Mouse (Mus musculus): ENCODE measurements around the gene Dnase1. TPM values are rescaled to one million over a fixed set of nuclear protein-coding genes. Genes with fewer than 3 reads are reported as not detected.
"Not testable (repeated sequence)": the region's sequence is repeated elsewhere in the genome, so short reads cannot be mapped to it uniquely, and the experiment has no call there.

The Dnase1 gene
- total RNA-seq, 1 experiment: 1.0 TPM

GRCm38 (mm10) chr16:4068588-4068987, 31.8 kb downstream of the Dnase1 start:
- Histone ChIP-seq H3K4me3 (ENCODE audit: insufficient read depth in 1 of 2, low read depth in 1 of 2, low read length in 2 of 2, poor library complexity in 1 of 2, severe bottlenecking in 1 of 2) (no peak overlapping the region), H3K27ac (ENCODE audit: insufficient read depth, low read depth, low read length, poor library complexity, severe bottlenecking) (no peak overlapping the region), H3K9me3 (ENCODE audit: control insufficient read depth, insufficient read depth, low read depth, low read length) (no peaks in the 10 kb centered on the region), H3K9ac (ENCODE audit: insufficient read depth, low read depth, low read length, poor library complexity, severe bottlenecking) (no peak overlapping the region), H3K36me3 (ENCODE audit: control insufficient read depth, insufficient read depth, low read length, poor library complexity, severe bottlenecking) (peaks cover 34% of the 10 kb centered on the region), H3K4me1 (ENCODE audit: control insufficient read depth in 2 of 2, insufficient read depth in 2 of 2, low read length in 2 of 2, poor library complexity in 1 of 2) (no peaks in the 10 kb centered on the region)
- no peak for TF ChIP-seq MAFK (IDR thresholded peaks at IDR 0.05; ENCODE audit: insufficient read depth, low read depth, low read length)
- TF ChIP-seq CHD2 (IDR thresholded peaks at IDR 0.05; ENCODE audit: low read depth, low read length): no peak
- in situ Hi-C loops (cut with MboI; ENCODE audit: low sequenced_read_pairs in 2 of 2, unreplicated experiment in 2 of 2): no loop called here
- DNase-seq (ENCODE audit: low read depth, low spot score): no peak

GRCm38 (mm10) chr16:4074297-4074696, 37.6 kb downstream of the Dnase1 start:
- DNase-seq (ENCODE audit: low read depth, low spot score): no peak
- no peak for TF ChIP-seq CHD2 (IDR thresholded peaks at IDR 0.05; ENCODE audit: low read depth, low read length)
- no peak for TF ChIP-seq ZNF384 (IDR thresholded peaks at IDR 0.05; ENCODE audit: low read depth, low read length)
- TF ChIP-seq ZC3H11A (IDR thresholded peaks at IDR 0.05; ENCODE audit: borderline replicate concordance, low read depth, low read length): no peak
- TF ChIP-seq MAFK (IDR thresholded peaks at IDR 0.05; ENCODE audit: insufficient read depth, low read depth, low read length): no peak
- TF ChIP-seq HCFC1 (IDR thresholded peaks at IDR 0.05; ENCODE audit: borderline replicate concordance, insufficient read depth, low read length): no peak
- H3K4me3 ChIP-seq (ENCODE audit: insufficient read depth in 1 of 2, low read depth in 1 of 2, low read length in 2 of 2, poor library complexity in 1 of 2, severe bottlenecking in 1 of 2): no peak overlapping the region
- no peaks in the 10 kb centered on the region for H3K9me3 ChIP-seq (ENCODE audit: control insufficient read depth, insufficient read depth, low read depth, low read length)
- no peak overlapping the region for H3K9ac ChIP-seq (ENCODE audit: insufficient read depth, low read depth, low read length, poor library complexity, severe bottlenecking)
- peaks cover 6% of the 10 kb centered on the region; the same call in 1 of the 2 replicates for H3K36me3 ChIP-seq (ENCODE audit: control insufficient read depth, insufficient read depth, low read length, poor library complexity, severe bottlenecking)
- in situ Hi-C loops (cut with MboI; ENCODE audit: low sequenced_read_pairs in 2 of 2, unreplicated experiment in 2 of 2): no loop called here
- no peak overlapping the region for H3K27ac ChIP-seq (ENCODE audit: insufficient read depth, low read depth, low read length, poor library complexity, severe bottlenecking)
- H3K4me1 ChIP-seq (ENCODE audit: control insufficient read depth in 2 of 2, insufficient read depth in 2 of 2, low read length in 2 of 2, poor library complexity in 1 of 2): peaks cover 3 to 8% of the 10 kb centered on the region in 2 experiments

- Histone ChIP-seq H3K36me3 (ENCODE audit: control insufficient read depth, insufficient read depth, low read length, poor library complexity, severe bottlenecking) (peaks cover 6% of the 10 kb centered on the region; the same call in 1 of the 2 replicates), H3K9me3 (ENCODE audit: control insufficient read depth, insufficient read depth, low read depth, low read length) (no peaks in the 10 kb centered on the region), H3K4me1 (ENCODE audit: control insufficient read depth in 2 of 2, insufficient read depth in 2 of 2, low read length in 2 of 2, poor library complexity in 1 of 2) (peaks cover 3 to 8% of the 10 kb centered on the region in 2 experiments), H3K4me3 (ENCODE audit: insufficient read depth in 1 of 2, low read depth in 1 of 2, low read length in 2 of 2, poor library complexity in 1 of 2, severe bottlenecking in 1 of 2) (no peak overlapping the region), H3K27ac (ENCODE audit: insufficient read depth, low read depth, low read length, poor library complexity, severe bottlenecking) (no peak overlapping the region), H3K9ac (ENCODE audit: insufficient read depth, low read depth, low read length, poor library complexity, severe bottlenecking) (no peak overlapping the region)
- TF ChIP-seq MAFK (IDR thresholded peaks at IDR 0.05; ENCODE audit: insufficient read depth, low read depth, low read length) (no peak), ZNF384 (IDR thresholded peaks at IDR 0.05; ENCODE audit: low read depth, low read length) (no peak), CHD2 (IDR thresholded peaks at IDR 0.05; ENCODE audit: low read depth, low read length) (no peak), HCFC1 (IDR thresholded peaks at IDR 0.05; ENCODE audit: borderline replicate concordance, insufficient read depth, low read length) (no peak), ZC3H11A (IDR thresholded peaks at IDR 0.05; ENCODE audit: borderline replicate concordance, low read depth, low read length) (no peak)
- in situ Hi-C loops (cut with MboI; ENCODE audit: low sequenced_read_pairs in 2 of 2, unreplicated experiment in 2 of 2): no loop called here
- DNase-seq (ENCODE audit: low read depth, low spot score): no peak
Observed at GRCm38 (mm10) chr16:4074836-4075235, 38.1 kb downstream of the Dnase1 start.

DNA sequence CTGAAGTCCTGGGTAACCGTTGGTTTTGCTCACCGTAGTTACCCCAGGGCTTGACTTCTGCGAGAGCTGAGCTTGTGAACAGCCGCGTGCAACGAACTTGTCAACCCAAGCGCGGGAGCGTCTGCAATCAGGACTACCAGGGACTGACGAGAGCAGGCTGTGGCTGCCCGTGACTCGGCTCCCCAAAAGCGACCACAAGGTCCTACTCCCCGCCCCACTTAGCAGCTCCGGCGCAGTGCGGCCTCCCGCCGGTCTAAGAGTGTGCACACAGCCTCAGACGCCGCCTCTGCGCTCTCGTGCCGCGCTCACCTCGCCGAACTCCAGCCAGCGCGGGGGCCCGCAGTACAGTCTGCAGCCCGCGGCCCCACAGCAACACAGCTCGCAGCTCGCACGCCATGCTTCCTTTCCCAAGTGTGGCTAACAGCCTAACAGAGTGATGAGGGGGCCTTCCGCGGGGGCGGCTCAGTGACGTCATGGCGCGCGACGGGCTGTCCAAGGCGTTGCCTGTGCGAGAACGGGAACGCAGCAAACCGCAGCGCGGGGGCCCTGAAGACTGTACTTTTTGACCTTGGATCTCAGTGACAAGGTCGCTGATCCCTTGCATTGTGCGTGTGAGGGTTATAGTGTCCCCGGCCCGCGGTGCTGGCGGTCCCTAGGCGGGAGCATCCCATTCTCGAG, 40.8 kb downstream of the Dnase1 start, which contains the start of gene Trap1:
Gene Trap1 (minus strand): TSS at position 444 of the 678 bp plus-strand sequence.
- peak; percentile 77 for DNase-seq (ENCODE audit: low read depth, low spot score)
- Histone ChIP-seq H3K36me3 (ENCODE audit: control insufficient read depth, insufficient read depth, low read length, poor library complexity, severe bottlenecking) (peaks cover 6% of the 10 kb centered on the region; the same call in 1 of the 2 replicates), H3K4me3 (ENCODE audit: insufficient read depth in 1 of 2, low read depth in 1 of 2, low read length in 2 of 2, poor library complexity in 1 of 2, severe bottlenecking in 1 of 2) (peak within 1 kb of the TSS; percentile 89 to 98), H3K4me1 (ENCODE audit: control insufficient read depth in 2 of 2, insufficient read depth in 2 of 2, low read length in 2 of 2, poor library complexity in 1 of 2) (peaks cover 3 to 8% of the 10 kb centered on the region in 2 experiments), H3K27ac (ENCODE audit: insufficient read depth, low read depth, low read length, poor library complexity, severe bottlenecking) (peak within 1 kb of the TSS; percentile 57; the same call in 1 of the 2 replicates), H3K9me3 (ENCODE audit: control insufficient read depth, insufficient read depth, low read depth, low read length) (no peaks in the 10 kb centered on the region), H3K9ac (ENCODE audit: insufficient read depth, low read depth, low read length, poor library complexity, severe bottlenecking) (peak within 1 kb of the TSS; percentile 98)
- in situ Hi-C loops (cut with MboI; ENCODE audit: low sequenced_read_pairs in 2 of 2, unreplicated experiment in 2 of 2): no loop called here
- no peak for TF ChIP-seq MAFK (IDR thresholded peaks at IDR 0.05; ENCODE audit: insufficient read depth, low read depth, low read length)
- peak; percentile 72; the same call in 1 of the 2 replicates for TF ChIP-seq CHD2 (IDR thresholded peaks at IDR 0.05; ENCODE audit: low read depth, low read length)
- TF ChIP-seq ZNF384 (IDR thresholded peaks at IDR 0.05; ENCODE audit: low read depth, low read length): no peak
- peak; percentile 88 for TF ChIP-seq HCFC1 (IDR thresholded peaks at IDR 0.05; ENCODE audit: borderline replicate concordance, insufficient read depth, low read length)

GRCm38 (mm10) chr16:4078302-4078701, 41.6 kb downstream of the Dnase1 start:
- H3K9ac ChIP-seq (ENCODE audit: insufficient read depth, low read depth, low read length, poor library complexity, severe bottlenecking); DNase-seq (ENCODE audit: low read depth, low spot score); H3K9me3 ChIP-seq (ENCODE audit: control insufficient read depth, insufficient read depth, low read depth, low read length); H3K4me1 ChIP-seq (ENCODE audit: control insufficient read depth in 2 of 2, insufficient read depth in 2 of 2, low read length in 2 of 2, poor library complexity in 1 of 2); H3K36me3 ChIP-seq (ENCODE audit: control insufficient read depth, insufficient read depth, low read length, poor library complexity, severe bottlenecking); in situ Hi-C loops (cut with MboI; ENCODE audit: low sequenced_read_pairs in 2 of 2, unreplicated experiment in 2 of 2); H3K27ac ChIP-seq (ENCODE audit: insufficient read depth, low read depth, low read length, poor library complexity, severe bottlenecking): not testable (repeated sequence)
- H3K4me3 ChIP-seq (ENCODE audit: insufficient read depth in 1 of 2, low read depth in 1 of 2, low read length in 2 of 2, poor library complexity in 1 of 2, severe bottlenecking in 1 of 2): peak overlapping the region in 1 of 2 experiments; percentile 89; a peak in 1 of 4 replicates
